Mouse (Mus musculus) gastrocnemius, postnatal 14 days (tissue): Measurements from ENCODE around the gene Rmnd5a. TPM values are rescaled to one million over a fixed set of nuclear protein-coding genes. Genes with fewer than 3 reads are reported as not detected.

Source experiments
- DNase-seq: peaks from one replicate; pipeline ENCODE4 v3.0.0; 2021; ENCODE audit warnings: mixed read lengths
- intact Hi-C: fragments of 180-260 bp; cut with DNase I; formaldehyde crosslinking; loops from one replicate; pipeline ENCODE4 v1.15.1; 2025; ENCODE audit warnings: low total_unique reads
- total RNA-seq, 2 experiments: library from RNA; stranded (reverse); gene quantifications; 2 replicates each; pipeline ENCODE4 v1.2.3; 2021

Rmnd5a gene
- total RNA-seq, 2 experiments from 2014 or later: 58.8 to 64.5 TPM

DNA sequence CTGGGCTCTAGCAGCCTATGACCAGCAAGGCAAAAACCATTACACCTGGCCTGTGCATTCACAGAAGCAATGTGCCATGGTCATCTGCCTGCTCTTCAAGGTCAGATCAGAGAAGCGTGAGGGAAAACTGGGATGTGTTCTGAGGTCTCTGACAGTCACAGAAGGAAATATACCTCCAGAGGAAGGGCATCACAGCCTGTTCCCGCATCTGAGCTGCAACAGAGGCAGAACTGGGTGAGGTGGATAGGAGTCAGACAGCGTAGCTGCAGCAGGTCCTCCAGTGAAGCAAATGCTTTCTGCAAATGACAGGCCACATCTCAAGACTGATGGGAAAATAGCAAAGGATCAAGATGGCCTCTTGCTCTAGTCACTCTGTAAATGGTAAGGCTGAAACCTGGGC, 101.5 kb downstream of the Rmnd5a start:
- intact Hi-C loops: no loop called here
- no peak for DNase-seq

Other genes starting within 250 kb of the Rmnd5a start
- not detected for gene Fabp1, start 240.8 kb downstream of the Rmnd5a start, total RNA-seq
- gene Krcc1, start 169.0 kb downstream of the Rmnd5a start, total RNA-seq: 10 to 100 TPM; 23.6 to 27.9 TPM
- gene Smyd1, start 118.4 kb downstream of the Rmnd5a start, total RNA-seq: 100 to 1,000 TPM; 228 to 241 TPM
- gene Cd8b1, start 117.8 kb downstream of the Rmnd5a start, total RNA-seq: not detected
- under 1 TPM in 1 of 2 experiments, not detected in 1; 0.10 TPM for gene Cd8a, start 67.2 kb downstream of the Rmnd5a start, total RNA-seq
- gene Rnf103, start 53.3 kb upstream of the Rmnd5a start, total RNA-seq: 10 to 100 TPM; 18.2 to 19.1 TPM
- 10 to 100 TPM; 39.4 to 40.6 TPM for gene Chmp3, start 103.2 kb upstream of the Rmnd5a start, total RNA-seq
- gene Kdm3a, start 192.4 kb upstream of the Rmnd5a start, total RNA-seq: 10 to 100 TPM; 10.1 to 17.0 TPM